Mouse (Mus musculus): ENCODE data around the gene Ube2o.

DNA sequence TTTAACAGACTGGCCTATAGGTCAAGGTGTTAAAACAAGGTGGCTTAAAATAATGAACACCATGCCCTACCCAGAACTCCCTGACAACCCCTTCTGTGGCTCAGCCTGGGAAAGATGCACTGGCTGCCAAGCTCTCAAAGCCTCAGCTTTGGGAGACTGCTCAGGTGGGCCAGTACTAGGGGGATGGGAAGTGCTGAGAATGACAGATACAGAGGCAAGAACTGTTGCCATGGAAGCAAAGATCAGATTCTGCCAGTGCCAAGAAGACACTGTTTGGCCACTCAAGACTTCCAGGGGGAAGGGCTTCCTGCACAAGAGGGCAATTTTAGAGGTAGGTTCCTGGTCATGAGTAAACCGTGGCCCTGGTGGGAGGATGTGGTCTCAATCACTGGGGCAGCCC lies 25.7 kb downstream of the Ube2o start:
- TF ChIP-seq CTCF (IDR thresholded peaks at IDR 0.05; ENCODE audit: low read depth) (no peak), EP300 (IDR thresholded peaks at IDR 0.05; ENCODE audit: low read depth) (no peak)
